Mouse (Mus musculus): ENCODE data around the gene Gm9736.

- TF ChIP-seq POLR2A (IDR thresholded peaks at IDR 0.05; ENCODE audit: borderline replicate concordance, control insufficient read depth, low read depth, low read length) (no peak), CTCF (IDR thresholded peaks at IDR 0.05; ENCODE audit: control insufficient read depth, insufficient read depth, low read length) (no peak)
These were observed 47.9 kb upstream of the Gm9736 start, which contains the start of gene Gm19668 for GRCm38 (mm10) chr10:77798921-77799508.

Data from bone marrow, adult 2 months (tissue).